Mouse (Mus musculus) naive thymus-derived CD4-positive, alpha-beta T cell, adult 2 months (primary cell): ENCODE measurements around the gene Zfp94.
"Not testable (repeated sequence)": the region's sequence is repeated elsewhere in the genome, so short reads cannot be mapped to it uniquely, and the experiment has no call there.

ENCODE experiments used
- DNase-seq: peaks from one replicate; pipeline ENCODE4 v3.0.0-alpha.2; 2011; ENCODE audit warnings: low read depth

Zfp94 gene

DNA sequence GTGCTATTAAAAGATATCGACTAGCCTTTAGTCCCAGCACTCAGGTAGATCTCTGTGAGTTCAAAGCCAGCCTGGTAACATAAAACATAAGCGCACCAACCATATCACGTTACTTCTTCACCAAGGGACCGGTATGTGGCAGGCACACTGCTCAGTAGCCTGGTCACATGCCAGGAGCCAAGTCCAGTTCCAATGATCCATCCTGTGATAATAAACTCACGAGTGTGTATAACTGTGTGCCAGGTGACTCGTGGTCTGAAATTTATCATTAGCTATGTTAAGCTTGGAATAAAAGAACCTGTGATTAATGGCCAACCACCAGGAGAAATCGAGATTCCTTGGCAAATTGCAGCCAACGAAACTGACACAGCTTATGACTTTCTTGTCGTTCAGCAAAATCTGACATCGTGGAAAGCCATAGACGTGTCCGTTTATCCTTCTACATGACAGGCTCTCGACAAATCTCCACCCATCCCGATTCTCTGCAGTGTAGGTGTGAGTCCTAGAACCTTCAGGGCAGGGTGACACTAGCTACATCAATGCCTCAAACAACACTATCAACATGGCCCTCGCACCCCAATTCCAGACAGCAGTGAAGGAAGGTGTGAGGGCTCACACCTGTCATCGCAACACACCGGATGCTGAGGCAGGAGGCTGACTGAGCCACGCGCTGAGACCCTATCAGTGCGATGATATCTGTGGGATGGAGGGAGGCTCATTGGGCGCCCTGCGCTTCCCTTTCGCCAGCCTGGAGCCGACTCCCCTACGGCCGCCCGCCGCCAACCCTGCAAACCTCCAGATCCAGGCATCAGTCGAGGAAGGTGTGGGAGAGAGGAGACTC is 520 bp downstream of the Zfp94 start:
- no peak for DNase-seq

DNA sequence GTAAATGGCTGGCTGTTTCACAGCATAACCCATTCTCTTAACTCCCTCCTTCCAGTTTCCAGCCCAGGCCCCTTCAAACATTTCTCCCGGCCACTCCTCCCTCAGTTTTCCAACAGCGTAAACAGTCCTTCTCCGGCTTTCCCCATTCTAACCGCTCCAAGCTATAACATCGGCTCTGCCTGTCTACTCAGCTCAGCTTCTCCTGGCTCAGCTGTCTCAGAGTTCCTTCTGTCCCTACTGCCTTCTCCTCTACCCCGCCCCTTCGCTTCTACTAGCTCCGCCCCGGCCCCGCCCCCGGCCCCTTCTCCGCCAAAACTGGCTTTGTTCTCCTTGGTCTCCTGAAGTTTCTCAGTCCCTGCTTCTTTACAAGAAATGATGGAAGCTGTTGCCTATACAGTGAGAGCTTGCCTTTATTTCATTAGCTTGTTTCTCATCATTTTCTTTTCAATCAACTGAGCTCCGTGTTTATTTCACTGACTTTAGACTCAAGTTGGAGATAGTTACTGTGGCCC is 15.6 kb downstream of the Zfp94 start, which contains the start of gene Zfp61:
Gene Zfp61, minus strand, starts transcription at position 462 of the 512 bp plus-strand sequence.
- DNase-seq = peak; percentile 51

DNA sequence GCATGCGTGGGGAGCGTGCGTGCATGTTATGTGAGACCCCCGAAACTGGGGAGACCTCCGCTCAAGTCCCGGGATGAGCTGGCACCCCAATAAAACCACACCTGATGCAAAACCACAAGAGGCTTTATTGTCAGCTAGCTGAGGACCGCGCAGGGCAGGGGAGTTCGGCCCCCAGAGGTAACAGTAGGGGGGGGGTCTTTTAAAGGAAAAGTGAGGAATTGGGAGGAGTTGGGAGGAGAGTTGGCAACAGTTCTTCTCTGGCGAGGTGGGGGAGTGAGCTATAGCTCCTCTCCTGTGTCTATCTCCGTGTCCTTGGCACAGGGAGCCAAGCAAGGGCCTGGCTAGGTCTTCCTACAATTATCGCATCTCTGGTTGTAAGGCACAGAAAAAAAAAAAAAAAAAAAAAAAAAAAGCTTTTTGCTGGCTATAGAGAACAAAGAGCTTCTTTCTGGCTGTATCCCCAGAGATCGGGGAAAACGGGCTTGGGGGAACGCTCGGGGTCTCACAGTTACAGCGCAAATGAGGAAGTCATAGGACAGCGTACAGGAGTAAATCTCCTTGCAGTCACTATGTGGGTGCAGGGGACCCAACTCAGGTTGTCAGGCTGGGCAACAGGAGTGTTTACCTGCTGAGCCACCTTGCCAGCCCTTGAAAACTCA is 16.5 kb downstream of the Zfp94 start:
- no peak for DNase-seq

DNA sequence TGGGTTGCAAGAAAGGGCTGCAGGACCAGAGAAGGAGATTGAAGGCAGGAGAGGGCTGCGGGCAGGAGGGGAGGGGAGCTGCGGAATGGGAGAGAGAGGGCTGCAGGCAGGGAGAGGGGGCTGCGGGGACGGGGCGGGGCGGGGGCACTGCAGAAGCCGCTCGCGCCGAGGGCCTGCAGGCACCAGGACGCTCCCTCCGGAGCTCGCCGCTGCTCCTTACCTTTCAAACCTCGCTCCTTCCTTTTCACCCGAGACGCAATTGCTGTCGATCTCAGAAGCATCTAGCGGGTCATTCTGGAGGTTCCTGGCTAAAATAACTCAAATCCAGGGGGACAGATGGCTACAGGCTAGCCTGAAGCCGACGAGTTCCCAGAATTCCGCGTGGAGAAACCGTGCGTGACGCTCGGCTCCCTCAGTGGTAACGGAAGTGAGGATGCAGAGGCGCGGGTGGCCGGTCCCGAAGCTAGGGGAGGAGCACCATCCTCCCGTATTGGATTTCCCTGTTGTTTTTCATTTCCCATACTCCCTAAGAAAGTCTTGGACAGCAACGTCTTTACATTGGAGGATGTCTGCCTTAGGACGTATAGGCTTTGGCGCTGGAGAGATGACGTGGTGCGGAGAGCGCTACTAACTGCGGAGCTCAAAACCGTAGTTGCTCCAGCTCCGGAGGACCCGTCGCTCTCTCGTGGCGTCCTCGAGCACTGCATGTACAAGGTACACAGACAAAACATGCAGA is 17.3 kb downstream of the Zfp94 start:
- DNase-seq = peak; percentile 80

DNA sequence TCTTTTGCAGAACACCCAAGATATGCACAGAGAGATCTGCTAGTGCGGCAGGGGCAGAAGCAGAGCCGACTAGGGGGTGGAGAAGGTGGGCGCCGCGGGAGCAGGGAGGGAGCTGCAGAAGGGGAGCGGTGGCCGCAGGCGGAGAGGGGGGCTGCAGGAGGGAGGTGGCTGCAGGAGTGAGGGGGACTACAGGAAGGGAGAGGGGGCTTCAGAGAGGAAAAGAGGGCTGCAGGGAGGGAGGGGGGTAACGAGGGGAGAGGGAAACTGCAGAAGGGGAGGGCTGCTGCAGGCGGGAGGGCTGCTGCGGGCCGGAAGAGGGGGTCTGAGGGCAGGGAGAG is 17.9 kb downstream of the Zfp94 start:
- no peak for DNase-seq

DNA sequence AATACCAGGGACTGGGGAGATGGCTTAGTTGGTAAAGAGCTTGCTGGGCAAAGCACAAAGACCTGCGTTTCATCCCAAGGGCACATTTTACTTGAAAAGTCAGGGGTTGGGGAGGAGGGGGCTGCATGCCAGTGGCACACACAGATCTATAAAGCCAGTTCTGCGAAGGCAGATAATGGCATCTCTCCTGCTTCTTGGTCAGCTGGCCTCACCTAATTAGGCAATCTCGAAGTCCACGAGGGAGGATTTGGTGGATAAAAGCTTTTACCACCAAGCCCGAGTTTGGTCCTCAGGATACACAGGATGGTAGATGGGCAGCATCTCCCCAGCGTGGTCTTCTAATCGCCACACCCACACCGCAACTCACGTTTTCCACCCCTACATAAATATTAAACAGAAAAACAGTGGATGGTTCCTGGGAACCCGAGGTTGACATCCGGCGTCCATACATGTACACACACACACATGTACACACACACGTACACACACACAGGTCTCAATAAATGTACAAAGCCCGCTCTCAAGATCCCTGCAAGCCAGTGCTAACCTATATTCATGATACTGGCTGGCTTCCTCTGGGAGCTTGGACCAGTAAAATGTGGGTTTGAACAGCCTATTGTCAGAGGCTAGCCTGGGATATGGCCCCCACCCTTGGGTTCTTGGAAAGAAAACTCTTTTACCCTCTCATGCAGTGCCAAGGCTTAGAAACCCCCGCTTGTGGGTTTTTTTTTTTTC is 18.9 kb downstream of the Zfp94 start:
- DNase-seq = no peak

DNA sequence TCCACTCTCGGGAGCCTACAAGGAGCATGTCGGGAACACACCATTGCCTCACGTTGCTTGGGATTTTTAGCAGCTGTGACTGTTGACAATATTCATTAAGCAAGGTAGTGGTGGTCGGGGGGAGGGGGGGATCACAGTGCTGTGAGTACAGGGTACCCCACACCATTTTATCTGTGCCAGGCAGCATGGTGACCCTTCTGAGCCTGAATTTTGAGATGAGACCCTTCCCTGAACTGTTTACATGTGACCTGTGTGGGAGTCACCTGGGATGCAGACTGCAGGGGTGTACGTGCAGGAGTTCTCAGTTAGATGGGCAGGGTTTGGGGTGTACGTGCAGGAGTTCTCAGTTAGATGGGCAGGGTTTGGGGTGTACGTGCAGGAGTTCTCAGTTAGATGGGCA is 20.1 kb downstream of the Zfp94 start:
- no peak for DNase-seq

DNA sequence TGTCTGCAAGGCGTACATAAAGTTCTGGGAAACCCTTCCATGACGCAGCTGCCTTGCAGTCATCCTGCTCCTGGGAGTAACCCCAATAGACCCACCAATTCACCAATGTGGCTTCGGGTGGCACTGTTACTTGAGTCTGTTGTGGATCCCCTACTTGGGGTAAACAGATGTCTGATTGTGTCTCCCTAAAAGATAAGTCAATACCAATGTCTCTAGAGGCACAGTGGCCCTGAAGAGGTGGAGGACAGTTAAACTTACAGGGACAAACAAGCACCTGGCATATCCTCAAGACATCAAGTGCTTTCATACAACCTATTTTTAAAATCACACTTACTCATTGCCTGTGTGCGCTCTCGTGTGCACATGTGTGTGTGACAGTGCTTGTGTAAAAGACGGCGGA is 21.1 kb downstream of the Zfp94 start:
- DNase-seq = no peak

DNA sequence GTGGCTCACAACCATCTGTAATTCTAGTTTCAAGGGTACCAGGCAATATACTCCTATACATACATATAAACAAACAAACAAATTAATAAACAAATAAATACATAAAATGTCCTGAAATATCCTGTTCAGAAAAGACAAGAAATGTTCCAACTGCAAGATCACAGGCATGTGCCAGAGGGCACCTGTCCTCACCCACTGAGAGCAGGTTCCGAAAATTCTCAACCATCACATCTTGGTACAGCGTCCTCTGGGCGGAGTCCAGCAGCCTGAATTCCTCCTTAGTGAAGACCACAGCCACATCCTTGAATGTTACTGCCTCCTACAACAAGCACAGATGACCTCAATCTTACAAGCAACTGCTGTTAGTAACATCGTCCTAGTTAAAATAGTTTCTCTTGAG is 21.7 kb downstream of the Zfp94 start:
- no peak for DNase-seq

DNA sequence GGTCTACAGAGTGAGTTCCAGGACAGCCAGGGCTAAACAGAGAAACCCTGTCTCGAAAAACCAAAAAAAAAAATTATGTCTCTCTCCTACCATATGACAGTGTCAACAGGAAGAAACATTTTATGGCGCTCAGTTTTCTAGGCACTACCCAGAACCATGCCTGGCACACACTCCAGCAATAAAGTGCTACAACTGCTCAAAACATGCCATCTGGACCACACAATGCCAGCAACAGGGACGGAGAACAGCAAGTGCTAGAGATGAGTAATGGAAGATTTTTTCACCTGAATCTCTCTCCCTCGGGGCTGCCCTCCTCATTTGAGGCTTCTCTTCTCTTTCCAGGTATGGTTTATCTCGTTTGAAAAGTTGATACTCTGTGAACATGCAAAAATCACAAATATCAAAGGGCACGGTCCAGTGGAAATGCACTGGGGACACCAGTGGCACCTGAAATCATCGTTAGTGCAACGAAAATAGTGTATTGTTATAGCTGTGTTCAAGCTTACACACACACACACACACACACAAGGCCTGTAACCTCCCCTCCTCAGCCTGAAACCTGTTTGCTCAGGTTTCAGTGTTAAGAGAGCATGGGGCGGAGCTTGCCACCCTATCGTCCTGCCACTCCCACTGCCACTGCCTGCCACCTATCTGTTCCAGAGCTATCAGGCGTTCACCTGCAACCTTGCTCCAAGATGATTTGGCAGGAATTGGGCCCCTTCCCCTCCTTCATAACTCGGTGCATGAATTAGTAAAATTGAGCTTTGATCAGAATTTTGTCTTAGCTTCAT is 23.2 kb downstream of the Zfp94 start:
- DNase-seq = no peak

DNA sequence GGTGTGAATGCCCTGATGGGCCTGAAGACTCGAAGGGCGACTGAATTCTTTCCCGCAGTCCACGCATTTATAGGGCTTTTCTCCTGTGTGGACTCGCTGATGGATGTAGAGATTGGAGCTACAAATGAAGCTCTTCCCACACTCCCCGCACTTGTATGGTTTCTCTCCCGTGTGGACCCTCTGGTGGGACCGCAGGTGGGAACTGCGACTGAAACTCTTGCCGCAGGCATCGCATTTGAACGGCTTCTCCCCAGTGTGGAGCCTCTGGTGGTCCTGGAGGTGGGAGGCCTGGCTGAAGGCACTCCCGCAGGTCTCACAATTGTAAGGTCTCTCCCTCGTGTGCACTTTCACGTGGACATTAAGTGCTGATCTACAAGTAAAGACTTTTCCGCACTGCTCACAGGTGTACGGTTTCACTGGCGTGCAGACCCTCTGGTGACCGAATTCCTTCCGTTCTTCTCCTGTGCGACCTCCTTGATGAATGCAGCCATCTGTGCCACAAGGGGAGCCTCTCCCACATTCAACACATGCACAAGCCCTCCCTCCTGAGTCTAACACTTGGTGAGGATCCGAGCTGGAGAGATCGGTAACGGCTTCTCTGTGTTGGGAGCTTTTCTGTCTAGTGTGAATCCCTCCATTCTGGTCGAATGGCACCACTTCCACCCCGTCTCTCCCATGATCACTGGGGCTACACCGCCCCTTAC is 24.9 kb downstream of the Zfp94 start:
- no peak for DNase-seq

DNA sequence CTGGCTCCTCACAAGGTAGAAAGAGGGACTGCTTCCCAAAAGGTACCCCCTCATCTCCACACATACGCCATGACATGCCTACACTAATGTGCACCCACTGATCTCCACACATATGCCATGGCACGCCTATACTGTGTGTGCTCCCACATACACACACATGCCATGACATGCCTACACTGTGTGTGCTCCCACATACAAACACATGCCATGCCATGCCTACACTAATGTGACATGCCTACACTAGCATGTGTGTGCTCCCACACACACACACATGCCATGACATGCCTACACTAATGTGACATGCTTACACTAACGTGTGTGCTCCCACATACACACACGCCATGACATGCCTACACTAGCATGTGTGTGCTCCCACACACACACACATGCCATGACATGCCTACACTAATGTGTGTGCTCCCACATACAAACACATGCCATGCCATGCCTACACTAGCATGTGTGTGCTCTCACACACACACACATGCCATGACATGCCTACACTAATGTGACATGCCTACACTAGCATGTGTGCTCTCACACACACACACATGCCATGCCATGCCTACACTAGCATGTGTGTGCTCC is 26.3 kb downstream of the Zfp94 start:
- DNase-seq = no peak

DNA sequence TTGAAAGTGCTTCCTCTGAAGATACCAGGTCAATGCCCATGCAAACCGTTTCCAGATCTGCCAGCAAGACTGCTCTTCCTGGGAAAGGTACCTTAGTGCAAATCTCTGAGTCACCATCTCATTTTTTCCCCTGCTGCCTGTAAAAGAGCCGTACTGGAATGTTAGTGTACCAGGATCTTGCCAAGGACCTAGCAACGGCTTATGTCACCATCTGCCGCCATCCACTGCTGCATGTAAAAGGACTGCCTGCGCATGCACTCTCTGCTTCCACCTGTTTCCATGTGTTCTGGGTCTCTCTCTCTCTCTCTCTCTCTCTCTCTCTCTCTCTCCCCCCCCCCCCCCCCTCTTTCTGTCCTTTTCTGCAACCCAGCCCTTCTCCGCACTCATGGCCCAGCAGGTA is 28.0 kb downstream of the Zfp94 start:
- DNase-seq = no peak

DNA sequence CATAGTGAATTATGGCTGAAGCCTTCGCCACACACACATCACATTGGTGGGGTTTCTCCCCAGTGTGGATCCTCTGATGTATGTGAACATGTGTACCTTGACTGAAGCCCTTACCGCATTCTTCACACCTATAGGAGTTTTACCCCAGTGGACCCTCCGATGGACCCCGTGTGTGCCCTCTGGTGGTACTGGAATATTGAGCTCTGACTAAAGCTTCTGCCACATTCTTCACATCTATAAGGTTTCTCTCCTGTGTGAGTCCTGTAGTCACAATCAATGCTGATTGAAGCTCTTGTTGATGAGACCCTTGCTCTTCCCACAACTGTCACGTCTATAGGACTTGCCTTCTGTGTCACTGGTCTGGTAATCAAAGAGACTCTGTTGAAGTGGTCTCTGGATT is 28.8 kb downstream of the Zfp94 start:
- no peak for DNase-seq

DNA sequence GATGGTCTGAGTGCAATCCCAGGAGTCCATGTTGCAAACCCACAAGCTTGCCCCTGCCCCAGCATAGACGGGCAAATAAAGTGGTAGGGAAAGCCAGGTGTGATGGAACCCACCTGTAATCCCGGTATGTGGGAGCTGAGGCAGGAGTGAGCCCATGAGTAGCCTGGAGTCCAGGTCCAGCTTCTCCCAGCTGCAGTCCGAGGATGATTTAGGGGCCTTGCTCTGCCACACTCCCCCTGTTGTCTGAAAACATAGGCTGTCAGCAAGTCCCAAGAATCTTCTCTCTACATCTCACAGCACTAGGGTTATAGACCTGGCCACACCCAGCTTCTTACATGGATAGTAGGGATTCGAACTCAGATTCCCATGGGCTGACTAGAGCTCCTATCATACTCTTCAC is 29.6 kb downstream of the Zfp94 start:
- no peak for DNase-seq

DNA sequence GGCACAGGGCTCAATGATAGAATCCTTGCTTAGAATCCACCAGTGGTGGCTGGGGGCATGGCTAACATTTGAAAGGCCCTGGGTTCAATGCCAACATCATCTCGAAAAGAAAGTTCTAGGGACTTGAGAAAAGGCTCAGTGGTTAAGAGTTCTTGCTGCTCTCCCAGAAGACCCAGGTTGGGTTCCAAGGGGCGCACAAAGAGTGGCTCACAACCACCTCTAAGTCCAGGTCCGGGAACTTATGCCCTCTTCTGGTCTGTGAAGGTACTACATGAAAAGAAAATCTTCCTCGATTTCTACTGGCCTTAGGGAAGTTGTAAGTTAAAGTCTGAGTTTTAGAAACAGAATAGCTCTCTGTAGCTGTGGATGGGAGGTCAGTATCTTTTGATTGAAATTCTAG is 30.4 kb downstream of the Zfp94 start:
- DNase-seq = peak; percentile 32

DNA sequence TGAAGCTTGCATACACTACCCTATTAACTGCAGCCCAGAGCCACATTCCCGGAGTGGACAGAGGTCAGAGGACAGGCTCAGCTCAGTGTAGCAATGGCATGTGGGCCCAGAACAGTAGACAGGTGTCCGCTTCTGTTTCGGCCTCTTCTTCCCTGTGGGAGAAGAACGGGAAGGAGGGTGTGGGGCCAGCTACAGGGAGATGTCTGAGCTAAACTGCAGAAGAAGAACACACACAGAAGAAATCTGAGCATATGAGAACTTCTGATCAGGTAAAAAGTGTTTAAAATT is 35.7 kb downstream of the Zfp94 start:
- DNase-seq = no peak

DNA sequence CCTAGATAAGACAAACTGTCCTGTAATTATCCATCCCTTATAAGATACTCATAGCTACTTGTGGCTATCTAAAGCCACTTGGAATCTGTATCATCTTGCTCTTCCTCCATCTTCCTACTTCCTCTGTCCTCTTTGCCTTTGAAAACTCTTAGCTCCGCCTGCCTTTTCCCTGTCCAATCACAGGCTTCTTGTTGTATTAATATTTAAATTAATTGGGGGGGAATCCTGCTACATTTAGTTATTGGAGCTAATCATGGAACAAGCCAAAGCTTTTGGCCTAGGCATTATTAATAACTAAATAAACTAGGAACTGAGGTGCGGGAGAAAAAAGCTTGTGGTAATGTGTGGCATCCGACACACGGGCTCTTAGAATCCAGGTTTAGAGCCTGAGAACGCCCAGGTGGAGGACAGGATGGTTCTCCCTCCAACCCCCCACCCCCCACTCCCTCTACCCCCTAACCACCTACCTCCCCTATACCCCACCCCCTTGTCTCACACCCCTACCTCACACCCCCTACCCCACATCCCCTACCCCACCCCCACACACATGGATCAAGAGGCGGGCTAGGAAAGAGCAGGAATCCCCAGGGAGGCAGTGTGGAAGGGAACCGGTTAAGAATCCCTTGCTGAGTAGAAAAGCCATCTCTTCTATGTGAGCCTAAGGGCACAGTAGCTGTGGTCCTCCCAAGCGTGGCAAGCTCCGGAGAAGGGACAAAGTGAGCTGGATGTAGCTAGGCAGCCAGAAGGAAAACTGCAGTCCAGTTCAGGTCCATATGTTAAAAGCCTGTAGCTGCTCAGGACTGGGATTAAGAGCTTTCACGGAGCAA is 36.2 kb downstream of the Zfp94 start:
- no peak for DNase-seq

DNA sequence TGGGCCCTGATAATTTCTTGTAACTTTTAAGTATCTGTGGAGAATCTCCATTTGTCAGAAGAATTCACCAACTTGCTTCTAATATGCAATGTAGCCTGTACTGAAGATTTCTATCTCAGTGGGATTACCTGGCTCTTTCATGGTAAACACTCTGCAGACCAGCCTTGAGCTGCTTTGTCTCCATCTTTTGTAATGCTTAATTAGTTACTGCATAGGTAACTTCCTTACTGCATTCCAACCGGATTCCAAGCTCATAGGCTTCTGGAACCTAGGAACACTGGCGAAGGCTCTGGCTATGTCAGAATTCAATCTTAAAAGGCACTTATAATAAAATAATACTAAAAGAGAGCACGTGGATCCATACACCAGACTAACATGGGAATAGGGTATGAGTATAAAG is 37.7 kb downstream of the Zfp94 start:
- DNase-seq = not testable (repeated sequence)

DNA sequence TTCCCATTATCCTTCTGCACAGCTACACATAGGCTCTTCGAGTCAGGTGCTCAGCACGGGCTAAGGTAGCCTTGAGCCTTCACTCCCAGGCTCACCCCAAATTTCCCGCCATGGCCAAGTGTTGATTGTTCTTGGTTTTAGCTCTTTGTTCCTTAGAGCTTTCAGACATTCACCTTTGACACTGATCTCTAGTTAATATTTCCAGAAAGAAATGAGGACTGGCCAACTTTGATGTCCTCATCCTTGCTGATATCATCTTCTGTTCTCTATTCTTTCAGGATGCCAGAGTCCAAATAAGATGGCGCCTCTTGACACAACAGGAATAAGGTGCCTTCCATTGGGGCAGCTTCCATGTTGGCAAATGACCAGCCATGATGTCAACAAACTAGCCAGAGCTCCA is 42.0 kb downstream of the Zfp94 start:
- no peak for DNase-seq
